Mouse (Mus musculus) MEL (cell line): Measurements from ENCODE around the gene Lrrc4. TPM values are rescaled to one million over a fixed set of nuclear protein-coding genes. Genes with fewer than 3 reads are reported as not detected.

Experiments
- DNase-seq: peaks from one replicate; pipeline ENCODE4 v3.0.0; 2011; ENCODE audit warnings: low read depth, low spot score
- H3K27ac ChIP-seq: 2 replicates; pipeline ENCODE4 v1.5.1; 2012; ENCODE audit warnings: low read depth, mild to moderate bottlenecking, control low read depth, low read length, moderate library complexity; ENCODE audit not compliant: control insufficient read depth
- H3K27me3 ChIP-seq, 2 experiments: fragments of 150-350 bp in 1 of 2; sonication (generic) in 1 of 2; 2 replicates each; pipeline ENCODE4 v1.6.1; 2012; ENCODE audit warnings: low read length in 2 of 2, mild to moderate bottlenecking in 2 of 2, improper control_type of control experiment in 1 of 2, moderate library complexity in 1 of 2; ENCODE audit not compliant: insufficient read depth in 2 of 2, control insufficient read depth in 1 of 2
- H3K36me3 ChIP-seq, 2 experiments: 2 replicates each; pipeline ENCODE4 v1.6.1; 2012 to 2014; ENCODE audit warnings: low read length in 2 of 2, improper control_type of control experiment in 1 of 2, inconsistent platforms in 1 of 2, mild to moderate bottlenecking in 1 of 2; ENCODE audit not compliant: insufficient read depth in 2 of 2, control insufficient read depth in 1 of 2
- H3K4me1 ChIP-seq, 2 experiments: fragments of 150-350 bp in 1 of 2; sonication (generic) in 1 of 2; 2 replicates each; pipeline ENCODE4 v1.6.1; 2012; ENCODE audit warnings: low read length in 2 of 2, improper control_type of control experiment in 1 of 2, mild to moderate bottlenecking in 1 of 2; ENCODE audit not compliant: insufficient read depth in 2 of 2, control insufficient read depth in 1 of 2
- H3K4me3 ChIP-seq, 2 experiments: fragments of 150-350 bp in 1 of 2; sonication (generic) in 1 of 2; 2 replicates each; pipeline ENCODE4 v1.5.1; 2012; ENCODE audit warnings: low read depth in 2 of 2, low read length in 2 of 2, mild to moderate bottlenecking in 2 of 2, moderate library complexity in 2 of 2, control low read depth in 1 of 2, improper control_type of control experiment in 1 of 2; ENCODE audit not compliant: control insufficient read depth in 1 of 2, insufficient read depth in 1 of 2
- H3K79me2 ChIP-seq: 2 replicates; pipeline ENCODE4 v1.6.1; 2012; ENCODE audit warnings: mild to moderate bottlenecking, low read length, moderate library complexity; ENCODE audit not compliant: control insufficient read depth, poor library complexity, insufficient read depth
- H3K9ac ChIP-seq: 2 replicates; pipeline ENCODE4 v1.6.1; 2012; ENCODE audit warnings: low read depth, mild to moderate bottlenecking, control low read depth, low read length, moderate library complexity; ENCODE audit not compliant: control insufficient read depth, poor library complexity, severe bottlenecking
- H3K9me3 ChIP-seq: fragments of 150-350 bp; sonication (generic); replicated peaks from 2 replicates; pipeline ENCODE4 v1.6.1; 2012; ENCODE audit warnings: mild to moderate bottlenecking, low read length, improper control_type of control experiment, moderate library complexity; ENCODE audit not compliant: insufficient read depth
- BHLHE40 ChIP-seq: IDR thresholded peaks from 2 replicates; pipeline ENCODE4 v1.6.1; 2012; ENCODE audit warnings: low read depth, mild to moderate bottlenecking, inconsistent platforms, low read length, improper control_type of control experiment, borderline replicate concordance
- CHD1 ChIP-seq: IDR thresholded peaks from 2 replicates; pipeline ENCODE4 v1.6.1; 2012; ENCODE audit warnings: low read depth, mild to moderate bottlenecking, inconsistent platforms, low read length, improper control_type of control experiment
- CTCF ChIP-seq, 3 experiments: IDR thresholded peaks in 2 of 3; conservative IDR thresholded peaks in 1 of 3; 2 replicates each; pipeline ENCODE4 v1.5.1; 2011 to 2012; ENCODE audit warnings: low read length in 3 of 3, low read depth in 2 of 3, mild to moderate bottlenecking in 2 of 3, improper control_type of control experiment in 1 of 3, inconsistent platforms in 1 of 3, mixed read lengths in 1 of 3, moderate library complexity in 1 of 3; ENCODE audit not compliant: control insufficient read depth in 1 of 3, insufficient read depth in 1 of 3, poor library complexity in 1 of 3, severe bottlenecking in 1 of 3
- GABPA ChIP-seq: IDR thresholded peaks from 2 replicates; pipeline ENCODE4 v1.6.1; 2012; ENCODE audit warnings: low read depth, mild to moderate bottlenecking, inconsistent platforms, low read length, improper control_type of control experiment, moderate library complexity
- GATA1 ChIP-seq: IDR thresholded peaks from 2 replicates; pipeline ENCODE4 v1.6.1; 2011; ENCODE audit warnings: low read depth, low read length, improper control_type of control experiment
- HCFC1 ChIP-seq: IDR thresholded peaks from 2 replicates; pipeline ENCODE4 v1.6.1; 2012; ENCODE audit warnings: low read depth, mild to moderate bottlenecking, inconsistent platforms, low read length, improper control_type of control experiment, moderate library complexity
- KAT2A ChIP-seq: conservative IDR thresholded peaks from 2 replicates; pipeline ENCODE4 v1.6.1; 2012; ENCODE audit warnings: low read depth, low read length, improper control_type of control experiment, inconsistent platforms
- MAZ ChIP-seq: IDR thresholded peaks from 2 replicates; pipeline ENCODE4 v1.6.1; 2012; ENCODE audit warnings: low read depth, mild to moderate bottlenecking, inconsistent platforms, low read length, improper control_type of control experiment
- MXI1 ChIP-seq: IDR thresholded peaks from 2 replicates; pipeline ENCODE4 v1.6.1; 2011; ENCODE audit warnings: mild to moderate bottlenecking, low read depth, low read length, improper control_type of control experiment
- MYB ChIP-seq: IDR thresholded peaks from 2 replicates; pipeline ENCODE4 v1.6.1; 2011; ENCODE audit warnings: mild to moderate bottlenecking, low read depth, low read length, improper control_type of control experiment
- POLR2A ChIP-seq, 2 experiments: IDR thresholded peaks; 2 replicates each; pipeline ENCODE4 v1.6.1; 2011 to 2012; ENCODE audit warnings: low read length in 2 of 2, mild to moderate bottlenecking in 2 of 2, control low read depth in 1 of 2, improper control_type of control experiment in 1 of 2, low read depth in 1 of 2, moderate library complexity in 1 of 2; ENCODE audit not compliant: control insufficient read depth in 1 of 2, insufficient read depth in 1 of 2, poor library complexity in 1 of 2
- POLR2AphosphoS2 ChIP-seq: IDR thresholded peaks from 2 replicates; pipeline ENCODE4 v1.6.1; 2011; ENCODE audit warnings: low read length, improper control_type of control experiment
- RAD21 ChIP-seq: IDR thresholded peaks from 2 replicates; pipeline ENCODE4 v1.6.1; 2011; ENCODE audit warnings: mild to moderate bottlenecking, low read depth, low read length, improper control_type of control experiment
- TAL1 ChIP-seq: IDR thresholded peaks from 2 replicates; pipeline ENCODE4 v1.6.1; 2012; ENCODE audit warnings: mild to moderate bottlenecking, inconsistent platforms, low read length, moderate library complexity, mixed read lengths
- USF2 ChIP-seq, 2 experiments: IDR thresholded peaks; 2 replicates each; pipeline ENCODE4 v1.6.1; 2011 to 2012; ENCODE audit warnings: improper control_type of control experiment in 2 of 2, low read length in 2 of 2, borderline replicate concordance in 1 of 2, inconsistent platforms in 1 of 2, low read depth in 1 of 2, mild to moderate bottlenecking in 1 of 2; ENCODE audit not compliant: insufficient read depth in 1 of 2
- ZC3H11A ChIP-seq: IDR thresholded peaks from 2 replicates; pipeline ENCODE4 v1.6.1; 2012; ENCODE audit warnings: low read depth, mild to moderate bottlenecking, inconsistent platforms, low read length, improper control_type of control experiment
- ZKSCAN1 ChIP-seq: IDR thresholded peaks from 2 replicates; pipeline ENCODE4 v1.6.1; 2012; ENCODE audit warnings: low read depth, mild to moderate bottlenecking, inconsistent platforms, low read length, improper control_type of control experiment, moderate library complexity
- polyA plus RNA-seq, 2 experiments: library from polyadenylated mRNA; stranded (reverse) in 1 of 2; unstranded in 1 of 2; fragments of >175 nt in 1 of 2; fragments of >200 nt in 1 of 2; gene quantifications; 2 replicates each; pipeline versions ENCODE4 v1.2.1 to v1.2.4; 2012; ENCODE audit warnings: low replicate concordance in 2 of 2, low read depth in 1 of 2; ENCODE audit not compliant: insufficient read length in 2 of 2, insufficient read depth in 1 of 2, missing spikeins in 1 of 2
- total RNA-seq: library from RNA; depleted of rRNA; stranded (reverse); fragments of 300-350 nt; gene quantifications from 2 replicates; pipeline ENCODE4 v1.2.3, GENCODE M21; 2012

Gene Lrrc4
- total and polyA plus RNA-seq, 3 experiments, result 0.07 to 0.12 TPM; not detected in 1

DNA sequence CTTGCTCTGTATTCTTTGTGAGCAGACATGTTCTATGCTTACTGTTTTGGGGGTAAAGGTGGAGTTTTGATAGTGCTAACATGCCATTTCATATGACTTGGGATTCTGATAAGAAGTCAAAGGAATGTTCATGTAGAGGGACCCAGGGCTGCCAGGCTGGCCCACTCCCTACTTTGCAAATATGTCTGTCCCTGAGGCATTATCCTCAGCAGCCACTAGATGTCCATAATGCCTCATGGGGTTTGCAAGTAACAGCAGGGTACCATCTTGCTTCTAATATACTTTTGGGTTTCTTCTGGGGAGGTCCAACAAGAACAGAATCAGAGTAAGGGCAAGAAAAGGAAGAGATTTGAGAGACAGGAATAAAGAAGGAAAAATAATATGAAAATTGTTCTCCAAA lies 5.1 kb upstream of the Lrrc4 start:
- Histone ChIP-seq H3K79me2 (no peaks in the 10 kb centered on the region), H3K27me3 (no peaks in the 10 kb centered on the region)
- TF ChIP-seq USF2 (IDR thresholded peaks at IDR 0.05; ENCODE audit: borderline replicate concordance in 1 of 2, insufficient read depth in 1 of 2, low read depth in 1 of 2, low read length in 2 of 2) (no peak), CTCF (IDR thresholded peaks at IDR 0.05 in 2 of 3, conservative IDR thresholded peaks at IDR 0.05 in 1 of 3; ENCODE audit: control insufficient read depth in 1 of 3, insufficient read depth in 1 of 3, low read depth in 2 of 3, low read length in 3 of 3, poor library complexity in 1 of 3, severe bottlenecking in 1 of 3) (peak in 2 of 3 experiments; percentile 4 to 32; a peak in 2 of 6 replicates), GATA1 (0 out of 2 replicates have a peak, but pooled peaks have one; percentile 2)
- TF ChIP-seq, all 39 proteins: peak for 2
- no peaks in the 10 kb centered on the region; a peak in 1 of 4 replicates for H3K4me1 ChIP-seq
- H3K9me3 ChIP-seq, result no peaks in the 10 kb centered on the region
- no peak overlapping the region for H3K4me3 ChIP-seq
- no peak overlapping the region for H3K9ac ChIP-seq
- no peak overlapping the region for H3K27ac ChIP-seq
- H3K36me3 ChIP-seq, result peaks cover 2 to 13% of the 10 kb centered on the region in 2 experiments
- DNase-seq, result no peak

DNA sequence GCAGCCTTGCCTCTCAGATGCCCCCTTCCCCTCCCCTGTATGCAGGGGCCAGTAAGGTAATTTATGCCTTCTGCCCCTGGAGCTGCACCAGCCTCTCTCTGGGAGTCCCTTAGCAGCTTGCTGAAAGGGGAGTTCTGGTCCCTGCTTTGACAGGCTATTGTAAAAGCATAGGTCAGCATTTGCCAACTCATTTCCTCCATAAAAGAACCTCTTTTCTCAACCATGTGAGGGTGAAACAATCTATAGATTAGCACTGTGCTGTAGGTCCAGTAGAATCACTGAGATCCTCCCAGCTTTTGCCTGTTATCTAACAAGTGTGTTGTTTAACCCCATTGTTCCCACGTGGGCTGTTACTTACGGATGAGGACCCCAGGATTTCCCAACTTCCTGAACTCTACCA lies 2.5 kb upstream of the Lrrc4 start:
- DNase-seq, result no peak
- Histone ChIP-seq H3K27ac (no peak overlapping the region), H3K4me1 (no peaks in the 10 kb centered on the region; a peak in 1 of 4 replicates), H3K4me3 (no peak overlapping the region), H3K9ac (no peak overlapping the region), H3K27me3 (no peaks in the 10 kb centered on the region), H3K36me3 (peaks cover 3 to 5% of the 10 kb centered on the region in 2 experiments), H3K79me2 (no peaks in the 10 kb centered on the region), H3K9me3 (no peaks in the 10 kb centered on the region)
- TF ChIP-seq BHLHE40 (no peak), POLR2AphosphoS2 (no peak), MXI1 (no peak), MAZ (no peak), MYB (no peak), TAL1 (no peak), ZKSCAN1 (no peak), RAD21 (no peak)

DNA sequence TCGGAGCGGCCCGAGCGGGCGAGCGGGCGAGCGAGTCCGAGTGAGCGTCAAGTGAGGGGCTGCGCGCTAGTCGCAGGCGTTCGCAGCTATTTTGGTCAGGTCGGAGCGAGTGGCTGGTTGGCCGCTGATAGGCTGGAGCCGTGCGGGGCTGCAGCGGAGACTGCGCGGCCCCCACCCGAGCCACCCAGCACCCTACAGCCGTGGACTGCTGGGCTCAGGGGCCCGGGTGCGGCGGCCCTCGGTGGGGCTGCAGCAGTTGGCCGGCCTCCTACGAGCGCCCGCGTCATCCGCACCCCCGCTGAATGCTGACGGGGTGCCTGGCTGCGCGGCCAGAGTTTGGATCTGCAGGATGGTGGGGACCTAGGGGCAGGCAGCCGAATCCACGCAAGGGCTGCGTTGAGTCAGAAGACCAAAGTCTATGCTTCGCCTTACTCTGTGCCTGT lies 1.9 kb upstream of the Lrrc4 start:
- no peak for DNase-seq
- no peaks in the 10 kb centered on the region; a peak in 1 of 4 replicates for H3K4me1 ChIP-seq
- H3K36me3 ChIP-seq, result peaks cover 3 to 5% of the 10 kb centered on the region in 2 experiments
- no peaks in the 10 kb centered on the region for H3K27me3 ChIP-seq
- H3K27ac ChIP-seq, result no peak overlapping the region
- no peaks in the 10 kb centered on the region for H3K79me2 ChIP-seq
- no peaks in the 10 kb centered on the region for H3K9me3 ChIP-seq
- H3K4me3 ChIP-seq, result no peak overlapping the region
- no peak overlapping the region for H3K9ac ChIP-seq
- TF ChIP-seq GABPA (no peak), POLR2A (IDR thresholded peaks at IDR 0.05; ENCODE audit: control insufficient read depth in 1 of 2, insufficient read depth in 1 of 2, low read depth in 1 of 2, low read length in 2 of 2, poor library complexity in 1 of 2) (no peak), HCFC1 (no peak), CHD1 (no peak), ZC3H11A (no peak), POLR2AphosphoS2 (no peak), ZKSCAN1 (no peak), TAL1 (no peak), BHLHE40 (no peak), CTCF (IDR thresholded peaks at IDR 0.05 in 2 of 3, conservative IDR thresholded peaks at IDR 0.05 in 1 of 3; ENCODE audit: control insufficient read depth in 1 of 3, insufficient read depth in 1 of 3, low read depth in 2 of 3, low read length in 3 of 3, poor library complexity in 1 of 3, severe bottlenecking in 1 of 3) (no peak), USF2 (IDR thresholded peaks at IDR 0.05; ENCODE audit: borderline replicate concordance in 1 of 2, insufficient read depth in 1 of 2, low read depth in 1 of 2, low read length in 2 of 2) (no peak), KAT2A (no peak)
- TF ChIP-seq, all 39 proteins: peak for 0
